Mouse (Mus musculus) right cerebral cortex, adult 18-20 months (tissue): ENCODE measurements around the gene Tmed8.
A peak's percentile ranks its signal among the peaks of the same experiment; 100 is the strongest.
"Not testable (repeated sequence)": the region's sequence is repeated elsewhere in the genome, so short reads cannot be mapped to it uniquely, and the experiment has no call there.

Source experiments
- DNase-seq: peaks from one replicate; pipeline ENCODE4 v3.0.0; 2022; ENCODE audit warnings: mixed read lengths

The Tmed8 gene

GRCm38 (mm10) chr12:87158099-87158498, 42.2 kb downstream of the Tmed8 start:
- no peak for DNase-seq

GRCm38 (mm10) chr12:87157361-87157760, 42.9 kb downstream of the Tmed8 start:
- no peak for DNase-seq

- DNase-seq: not testable (repeated sequence)
Measured at GRCm38 (mm10) chr12:87154448-87154847, 45.8 kb downstream of the Tmed8 start.

- DNase-seq: no peak
Measured at GRCm38 (mm10) chr12:87149471-87149870, 50.8 kb downstream of the Tmed8 start.

- DNase-seq: peak; percentile 9
Measured at GRCm38 (mm10) chr12:87148136-87148535, 52.1 kb downstream of the Tmed8 start.

- peak; percentile 94 for DNase-seq
Measured at GRCm38 (mm10) chr12:87147395-87148089, 52.7 kb downstream of the Tmed8 start, which contains the start of gene Pomt2. Gene Pomt2, minus strand, starts transcription at chr12:87147968.

- DNase-seq: peak; percentile 91
Measured at GRCm38 (mm10) chr12:87146966-87147365, 53.3 kb downstream of the Tmed8 start, which contains the start of gene Gstz1. Gene Gstz1, plus strand, starts transcription at chr12:87147165.

- DNase-seq: no peak
Measured at GRCm38 (mm10) chr12:87142156-87142555, 58.1 kb downstream of the Tmed8 start.

- no peak for DNase-seq
Measured at GRCm38 (mm10) chr12:87138768-87139167, 61.5 kb downstream of the Tmed8 start.

GRCm38 (mm10) chr12:87138342-87138701, 61.9 kb downstream of the Tmed8 start:
- DNase-seq: no peak

GRCm38 (mm10) chr12:87137439-87138341, 62.6 kb downstream of the Tmed8 start:
- DNase-seq: no peak

GRCm38 (mm10) chr12:87132784-87133183, 67.5 kb downstream of the Tmed8 start:
- DNase-seq: no peak

GRCm38 (mm10) chr12:87132210-87132609, 68.0 kb downstream of the Tmed8 start:
- no peak for DNase-seq

GRCm38 (mm10) chr12:87131619-87132018, 68.6 kb downstream of the Tmed8 start:
- DNase-seq: no peak

- no peak for DNase-seq
Measured at GRCm38 (mm10) chr12:87131181-87131580, 69.1 kb downstream of the Tmed8 start.

GRCm38 (mm10) chr12:87130224-87130623, 70.0 kb downstream of the Tmed8 start:
- DNase-seq: no peak

- DNase-seq: no peak
Measured at GRCm38 (mm10) chr12:87127256-87127655, 73.0 kb downstream of the Tmed8 start.

GRCm38 (mm10) chr12:87121918-87122589, 78.2 kb downstream of the Tmed8 start:
- no peak for DNase-seq
